Mouse (Mus musculus): ENCODE measurements around the gene Myh1. TPM values are rescaled to one million over a fixed set of nuclear protein-coding genes. Genes with fewer than 3 reads are reported as not detected.

Gene Myh1
- total RNA-seq, 4 experiments from 2014 or later: 0.29 to 1.2 (median 0.54) TPM

- peak; percentile 23 for DNase-seq (ENCODE audit: low spot score)
Measured at GRCm38 (mm10) chr11:67229946-67230345, 30.1 kb downstream of the Myh1 start.

- DNase-seq (ENCODE audit: low spot score): peak; percentile 34
Measured at GRCm38 (mm10) chr11:67235639-67236358, 35.9 kb downstream of the Myh1 start.

- DNase-seq (ENCODE audit: low spot score): no peak
Measured at GRCm38 (mm10) chr11:67236799-67237198, 36.9 kb downstream of the Myh1 start.

- DNase-seq (ENCODE audit: low spot score): no peak
Measured at GRCm38 (mm10) chr11:67237481-67238079, 37.7 kb downstream of the Myh1 start, which contains the start of gene Myh4. Myh4 (plus strand) TSS chr11:67238029.

- no peak for DNase-seq (ENCODE audit: low spot score)
Measured at GRCm38 (mm10) chr11:67241051-67241450, 41.2 kb downstream of the Myh1 start.

GRCm38 (mm10) chr11:67253691-67254090, 53.8 kb downstream of the Myh1 start:
- no peak for DNase-seq (ENCODE audit: low spot score)

- no peak for DNase-seq (ENCODE audit: low spot score)
Measured at GRCm38 (mm10) chr11:67257048-67257447, 57.2 kb downstream of the Myh1 start.

GRCm38 (mm10) chr11:67260956-67261355, 61.1 kb downstream of the Myh1 start:
- no peak for DNase-seq (ENCODE audit: low spot score)

Other genes with a start within 250 kb of the Myh1 start
- not detected for gene Tmem238l, start 243.4 kb upstream of the Myh1 start, total RNA-seq (2022)
- 1 to 10 TPM; 1.6 to 2.6 (median 2.0) TPM for gene Tmem220, start 174.9 kb upstream of the Myh1 start, total RNA-seq (2022)
- 10 to 100 TPM in 3 of 4 experiments, 1 to 10 TPM in 1; 9.8 to 13.1 (median 11.5) TPM for gene Adprm, start 147.5 kb upstream of the Myh1 start, total RNA-seq (2022)
- gene Sco1, start 147.4 kb upstream of the Myh1 start, total RNA-seq (2022): 10 to 100 TPM; 20.7 to 25.9 (median 23.3) TPM
- under 1 TPM in 2 of 4 experiments, not detected in 2; 0.03 TPM for gene Myh3, start 121.8 kb upstream of the Myh1 start, total RNA-seq (2022)
- gene Myh2, start 29.0 kb upstream of the Myh1 start, total RNA-seq (2022): under 1 TPM; 0.29 to 0.47 (median 0.35) TPM
- 10 to 100 TPM in 1 of 4 experiments, 1 to 10 TPM in 3; 5.6 to 10.3 (median 7.0) TPM for gene Myh4, start 38.0 kb downstream of the Myh1 start, total RNA-seq (2022)
- under 1 TPM; 0.08 to 0.16 (median 0.09) TPM for gene Myh8, start 77.1 kb downstream of the Myh1 start, total RNA-seq (2022)
- under 1 TPM in 1 of 4 experiments, not detected in 3; 0.47 TPM for gene Myh13, start 121.6 kb downstream of the Myh1 start, total RNA-seq (2022)